Mouse (Mus musculus): ENCODE results near the gene Cacna1c.

Cacna1c gene

GRCm38 (mm10) chr6:118950190-118950589, 246.0 kb downstream of the Cacna1c start:
- DNase-seq: no peak

GRCm38 (mm10) chr6:118947286-118947685, 248.9 kb downstream of the Cacna1c start:
- no peak for DNase-seq

- DNase-seq: no peak
Measured at GRCm38 (mm10) chr6:118946660-118947059, 249.6 kb downstream of the Cacna1c start.

GRCm38 (mm10) chr6:118944093-118944492, 252.1 kb downstream of the Cacna1c start:
- DNase-seq: no peak

- DNase-seq: no peak
Measured at GRCm38 (mm10) chr6:118941816-118942215, 254.4 kb downstream of the Cacna1c start.

GRCm38 (mm10) chr6:118941036-118941435, 255.2 kb downstream of the Cacna1c start:
- no peak for DNase-seq

- no peak for DNase-seq
Measured at GRCm38 (mm10) chr6:118939626-118940025, 256.6 kb downstream of the Cacna1c start.

GRCm38 (mm10) chr6:118938386-118939096, 257.7 kb downstream of the Cacna1c start:
- DNase-seq: no peak

- no peak for DNase-seq
Measured at GRCm38 (mm10) chr6:118937536-118937935, 258.7 kb downstream of the Cacna1c start.

- no peak for DNase-seq
Measured at GRCm38 (mm10) chr6:118935520-118936415, 260.4 kb downstream of the Cacna1c start.

GRCm38 (mm10) chr6:118934243-118934902, 261.8 kb downstream of the Cacna1c start:
- no peak for DNase-seq

- DNase-seq: no peak
Measured at GRCm38 (mm10) chr6:118933017-118933594, 263.1 kb downstream of the Cacna1c start.

GRCm38 (mm10) chr6:118932002-118932700, 264.1 kb downstream of the Cacna1c start:
- no peak for DNase-seq

GRCm38 (mm10) chr6:118926669-118927068, 269.5 kb downstream of the Cacna1c start:
- DNase-seq: no peak

- no peak for DNase-seq
Measured at GRCm38 (mm10) chr6:118924426-118924825, 271.8 kb downstream of the Cacna1c start.

- no peak for DNase-seq
Measured at GRCm38 (mm10) chr6:118923926-118924325, 272.3 kb downstream of the Cacna1c start.

GRCm38 (mm10) chr6:118923212-118923577, 273.0 kb downstream of the Cacna1c start:
- DNase-seq: no peak

- DNase-seq: peak; percentile 87
Measured at GRCm38 (mm10) chr6:118922328-118923211, 273.6 kb downstream of the Cacna1c start.

- no peak for DNase-seq
Measured at GRCm38 (mm10) chr6:118908176-118908575, 288.0 kb downstream of the Cacna1c start.

GRCm38 (mm10) chr6:118907704-118908103, 288.5 kb downstream of the Cacna1c start:
- DNase-seq: no peak

GRCm38 (mm10) chr6:118906878-118907277, 289.3 kb downstream of the Cacna1c start:
- DNase-seq: no peak

Data from kidney, postnatal 10 days (tissue).